Mouse (Mus musculus) intestine, embryonic 14.5 days (tissue): ENCODE data around the gene Rab12. TPM values are rescaled to one million over a fixed set of nuclear protein-coding genes. Genes with fewer than 3 reads are reported as not detected.

Experiments
- ATAC-seq: fragments of 200-750 bp; cut with Nextera tagmentation; replicated peaks from 2 replicates; pipeline ENCODE4 v1.8.0; 2017; ENCODE audit warnings: low read depth, moderate number of reproducible peaks, moderate TSS enrichment, moderate library complexity; ENCODE audit not compliant: low FRiP score, low TSS enrichment
- DNase-seq: peaks from one replicate; pipeline ENCODE4 v3.0.0-alpha.2; 2018; ENCODE audit warnings: low spot score
- H3K27ac ChIP-seq: fragments of 300-500 bp; sonication (generic); 2 replicates; pipeline ENCODE4 v1.5.1; 2014; ENCODE audit warnings: low read depth, mild to moderate bottlenecking, control low read depth
- H3K27me3 ChIP-seq: fragments of 300-500 bp; sonication (generic); replicated peaks from 2 replicates; pipeline ENCODE4 v1.6.1; 2014; ENCODE audit warnings: low read length, control low read depth; ENCODE audit not compliant: control insufficient read depth, insufficient read depth
- H3K36me3 ChIP-seq: fragments of 300-500 bp; sonication (generic); 2 replicates; pipeline ENCODE4 v1.6.1; 2014; ENCODE audit warnings: low read length, control low read depth; ENCODE audit not compliant: control insufficient read depth, insufficient read depth
- H3K4me1 ChIP-seq: fragments of 300-500 bp; sonication (generic); replicated peaks from 2 replicates; pipeline ENCODE4 v1.6.1; 2014; ENCODE audit warnings: low read length, control low read depth, mixed read lengths; ENCODE audit not compliant: control insufficient read depth, insufficient read depth
- H3K4me2 ChIP-seq: fragments of 300-500 bp; sonication (generic); 2 replicates; pipeline ENCODE4 v1.6.1; 2014; ENCODE audit warnings: low read length
- H3K4me3 ChIP-seq: fragments of 300-500 bp; sonication (generic); 2 replicates; pipeline ENCODE4 v1.5.1; 2014; ENCODE audit warnings: low read depth, low read length, control low read depth, mixed read lengths
- H3K9ac ChIP-seq: fragments of 300-500 bp; sonication (generic); 2 replicates; pipeline ENCODE4 v1.6.1; 2014; ENCODE audit warnings: mild to moderate bottlenecking, low read length
- H3K9me3 ChIP-seq: fragments of 300-500 bp; sonication (generic); 2 replicates; pipeline ENCODE4 v1.6.1; 2016; ENCODE audit warnings: low read length, control low read depth; ENCODE audit not compliant: control insufficient read depth
- WGBS: fragments of 180-500 bp; shearing (Covaris S2); extraction: QIAGEN DNeasy Blood & Tissue Kit; methylation state at CpG from one replicate; pipeline ENCODE4 v1.1.7; 2014; 5-methylcytosine and 5-hydroxymethylcytosine counted together
- polyA plus RNA-seq: library from polyadenylated mRNA; unstranded; fragments of >200 nt; fragmentation: Nextera tagmentation; extraction: Ambion mirVana; gene quantifications from 2 replicates; pipeline ENCODE4 v1.2.1, GENCODE M21; 2014

Gene Rab12
- polyA plus RNA-seq, 1 experiment from 2014 or later = 44.6 TPM

GRCm38 (mm10) chr17:66504964-66505363 lies 14.6 kb downstream of the Rab12 start:
- Histone ChIP-seq H3K4me3 (no peak overlapping the region), H3K4me2 (no peak overlapping the region), H3K27ac (no peak overlapping the region), H3K36me3 (peaks cover 39% of the 10 kb centered on the region), H3K4me1 (peaks cover under 1% of the 10 kb centered on the region; the same call in 1 of the 2 replicates), H3K9me3 (no peaks in the 10 kb centered on the region), H3K9ac (no peak overlapping the region), H3K27me3 (no peaks in the 10 kb centered on the region)
- no peak for ATAC-seq
- 90% methylated on average over 8 of the region's 8 CpGs for WGBS
- DNase-seq = no peak

DNA sequence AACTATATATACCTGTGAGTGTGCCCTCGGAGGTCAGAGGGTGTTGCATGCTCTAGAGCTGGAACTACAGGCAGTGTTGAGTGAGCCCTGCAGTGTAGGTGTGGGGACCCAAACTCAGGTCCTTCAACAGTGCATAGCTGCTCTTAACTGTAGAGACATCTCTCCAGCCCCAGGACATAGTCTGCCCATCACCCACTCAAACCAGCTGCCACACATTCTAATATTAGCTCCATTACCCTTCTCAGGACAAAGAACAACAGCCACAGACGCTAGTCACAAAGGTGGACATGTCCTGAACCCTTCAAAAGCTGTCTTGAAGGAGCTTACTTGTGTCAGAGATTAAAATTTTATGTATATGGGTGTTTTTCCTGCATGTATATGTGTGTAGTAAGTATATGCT lies 15.3 kb downstream of the Rab12 start:
- WGBS = 87% methylated on average over 2 of the region's 2 CpGs
- Histone ChIP-seq H3K9me3 (no peaks in the 10 kb centered on the region), H3K36me3 (peaks cover 46% of the 10 kb centered on the region), H3K27me3 (no peaks in the 10 kb centered on the region), H3K27ac (no peak overlapping the region), H3K9ac (no peak overlapping the region), H3K4me3 (no peak overlapping the region), H3K4me2 (no peak overlapping the region), H3K4me1 (no peaks in the 10 kb centered on the region)
- ATAC-seq = no peak
- DNase-seq = no peak

GRCm38 (mm10) chr17:66503466-66503865 lies 16.1 kb downstream of the Rab12 start:
- no peaks in the 10 kb centered on the region for H3K4me1 ChIP-seq
- 88% methylated on average over 9 of the region's 9 CpGs for WGBS
- no peaks in the 10 kb centered on the region for H3K27me3 ChIP-seq
- no peak overlapping the region for H3K4me3 ChIP-seq
- peaks cover 52% of the 10 kb centered on the region for H3K36me3 ChIP-seq
- DNase-seq (no peak), ATAC-seq (no peak)
- H3K9me3 ChIP-seq = no peaks in the 10 kb centered on the region
- H3K4me2 ChIP-seq = no peak overlapping the region
- no peak overlapping the region for H3K9ac ChIP-seq
- no peak overlapping the region for H3K27ac ChIP-seq

GRCm38 (mm10) chr17:66502865-66503264 lies 16.7 kb downstream of the Rab12 start:
- WGBS = 83% methylated on average over 6 of the region's 6 CpGs
- Histone ChIP-seq H3K4me2 (no peak overlapping the region), H3K9me3 (no peaks in the 10 kb centered on the region), H3K4me3 (no peak overlapping the region), H3K4me1 (no peaks in the 10 kb centered on the region), H3K27ac (no peak overlapping the region), H3K9ac (no peak overlapping the region), H3K36me3 (peaks cover 58% of the 10 kb centered on the region), H3K27me3 (no peaks in the 10 kb centered on the region)
- ATAC-seq = no peak
- no peak for DNase-seq

GRCm38 (mm10) chr17:66498598-66498997 lies 20.9 kb downstream of the Rab12 start:
- no peaks in the 10 kb centered on the region for H3K9me3 ChIP-seq
- no peak overlapping the region for H3K9ac ChIP-seq
- DNase-seq (no peak), ATAC-seq (no peak)
- H3K27me3 ChIP-seq = no peaks in the 10 kb centered on the region
- H3K27ac ChIP-seq = no peak overlapping the region
- no peaks in the 10 kb centered on the region for H3K4me1 ChIP-seq
- peaks cover 76% of the 10 kb centered on the region for H3K36me3 ChIP-seq
- no peak overlapping the region for H3K4me2 ChIP-seq
- H3K4me3 ChIP-seq = no peak overlapping the region
- WGBS = 86% methylated on average over 14 of the region's 14 CpGs

GRCm38 (mm10) chr17:66496589-66496988 lies 22.9 kb downstream of the Rab12 start:
- 88% methylated on average over 9 of the region's 9 CpGs for WGBS
- DNase-seq (no peak), ATAC-seq (no peak)
- H3K27ac ChIP-seq = no peak overlapping the region
- peaks cover 75% of the 10 kb centered on the region for H3K36me3 ChIP-seq
- no peaks in the 10 kb centered on the region for H3K27me3 ChIP-seq
- no peak overlapping the region for H3K9ac ChIP-seq
- no peak overlapping the region for H3K4me3 ChIP-seq
- no peaks in the 10 kb centered on the region for H3K9me3 ChIP-seq
- no peak overlapping the region for H3K4me2 ChIP-seq
- no peaks in the 10 kb centered on the region for H3K4me1 ChIP-seq

DNA sequence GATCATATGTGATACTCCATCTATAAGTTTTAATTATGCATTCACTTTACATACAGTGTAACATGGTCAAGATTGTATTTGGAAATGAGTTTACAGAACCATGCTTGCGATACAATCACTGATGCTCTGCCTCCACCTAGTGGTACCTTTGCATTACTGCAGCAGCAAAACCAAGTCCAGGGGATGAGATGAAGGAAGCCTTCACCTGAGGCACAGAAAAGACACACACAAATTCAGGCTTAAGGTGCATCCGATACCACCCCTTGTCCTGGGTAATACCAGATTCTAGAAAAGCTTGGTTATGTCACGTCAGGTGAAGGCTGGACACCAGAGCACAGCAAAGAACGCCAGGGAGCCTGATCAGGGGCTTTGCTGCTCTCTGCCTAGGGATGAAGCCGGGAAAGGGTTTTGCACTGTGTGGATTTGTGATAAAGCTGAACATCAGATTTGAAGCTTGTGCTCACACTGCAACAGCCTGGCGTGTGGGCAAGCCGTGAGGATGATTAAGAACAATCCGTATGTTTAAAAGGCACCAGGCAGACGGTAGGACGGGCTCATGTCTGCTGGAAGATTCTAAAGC lies 29.4 kb downstream of the Rab12 start:
- WGBS = 47% methylated on average over 10 of the region's 10 CpGs

DNA sequence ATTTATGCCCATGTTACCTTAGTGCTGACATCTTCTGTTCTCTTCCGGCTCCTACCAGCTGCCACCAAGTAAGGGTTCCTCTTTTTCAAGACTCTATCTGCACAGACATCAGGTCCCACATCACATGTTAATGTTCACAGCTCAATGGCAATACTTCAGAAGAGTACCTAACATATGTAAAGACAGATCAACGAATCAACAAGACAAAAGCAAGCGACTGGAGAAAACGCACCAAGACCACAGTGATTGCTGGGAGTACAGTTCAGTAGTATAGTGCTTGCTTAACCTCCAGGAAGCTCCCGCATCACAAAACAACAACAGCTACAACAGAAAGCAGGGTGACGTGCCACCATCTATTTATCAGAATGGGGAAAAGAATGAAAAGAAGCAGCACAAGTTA lies 33.0 kb downstream of the Rab12 start:
- Histone ChIP-seq H3K36me3 (no peaks in the 10 kb centered on the region), H3K27ac (no peak overlapping the region), H3K4me3 (no peak overlapping the region), H3K27me3 (no peaks in the 10 kb centered on the region), H3K4me2 (no peak overlapping the region), H3K9ac (no peak overlapping the region), H3K9me3 (no peaks in the 10 kb centered on the region), H3K4me1 (no peaks in the 10 kb centered on the region)
- 92% methylated on average over 6 of the region's 6 CpGs for WGBS
- DNase-seq (no peak), ATAC-seq (no peak)

More for the DNA sequence above, 29.4 kb downstream of the Rab12 start:
- H3K4me1 ChIP-seq = no peaks in the 10 kb centered on the region
- no peak overlapping the region for H3K27ac ChIP-seq
- DNase-seq (peak; percentile 77), ATAC-seq (0 out of 2 replicates have a peak, but pooled peaks have one; percentile 56)
- no peak overlapping the region for H3K4me2 ChIP-seq
- no peaks in the 10 kb centered on the region for H3K9me3 ChIP-seq
- H3K9ac ChIP-seq = no peak overlapping the region
- no peak overlapping the region for H3K4me3 ChIP-seq
- no peaks in the 10 kb centered on the region for H3K27me3 ChIP-seq
- H3K36me3 ChIP-seq = peaks cover 14% of the 10 kb centered on the region

DNA sequence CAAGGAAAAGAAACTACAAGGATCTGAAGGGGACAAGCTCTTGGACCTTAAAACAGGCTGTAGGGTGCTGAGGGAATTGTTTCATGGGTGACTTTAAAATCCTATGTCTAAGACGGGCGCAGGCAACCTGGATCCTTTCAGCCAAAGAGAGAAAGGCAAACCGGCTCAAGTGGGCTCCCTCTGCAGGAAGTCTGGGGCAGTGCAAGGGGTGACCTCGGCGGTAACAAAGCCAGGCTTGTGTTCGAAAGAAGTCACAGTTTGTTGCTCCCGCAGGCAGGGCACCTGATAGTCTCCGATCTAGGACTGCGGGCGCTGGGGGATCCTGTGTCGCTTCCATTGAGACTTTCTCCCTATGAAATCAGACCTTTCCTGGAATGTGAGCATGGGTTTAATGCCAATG lies 33.8 kb downstream of the Rab12 start:
- no peak overlapping the region for H3K9ac ChIP-seq
- 0 out of 2 replicates have a peak, but pooled peaks cover under 1% of the 10 kb centered on the region for H3K27me3 ChIP-seq
- H3K36me3 ChIP-seq = no peaks in the 10 kb centered on the region
- no peaks in the 10 kb centered on the region for H3K4me1 ChIP-seq
- H3K4me3 ChIP-seq = no peak overlapping the region
- no peak overlapping the region for H3K27ac ChIP-seq
- no peaks in the 10 kb centered on the region for H3K9me3 ChIP-seq
- no peak for ATAC-seq
- no peak overlapping the region for H3K4me2 ChIP-seq
- peak; percentile 87 for DNase-seq
- 18% methylated on average over 11 of the region's 11 CpGs for WGBS
